35 mouse cellular contexts compared by ENCODE assay signal in the genomic region with DNA sequence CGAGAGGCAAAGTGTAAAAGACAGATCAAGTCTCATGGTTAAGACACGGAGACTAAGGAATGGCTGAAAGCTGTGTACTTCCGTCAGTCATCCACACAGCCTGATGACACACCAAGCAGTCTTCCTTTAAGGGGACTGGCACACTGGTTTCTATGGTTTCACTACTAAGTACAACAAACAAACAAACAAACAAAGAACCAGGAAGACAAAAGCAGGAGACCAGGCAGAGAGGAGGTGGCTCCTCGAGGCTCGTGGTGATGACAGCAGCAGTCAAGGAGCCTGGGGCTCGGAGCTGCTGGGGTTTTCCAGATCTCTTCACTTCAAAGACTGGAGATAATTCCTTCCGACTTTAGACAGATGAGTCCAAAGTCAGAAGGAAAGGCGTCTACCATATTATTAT. TPM values are rescaled to one million over a fixed set of nuclear protein-coding genes. Genes with fewer than 3 reads are reported as not detected.
"Had no signal": no experiment of that assay in that cellular context is flagged by ENCODE, and none has a peak within 500 bp of the region (broad histone marks: within the 10 kb centered on the region; RNA-seq: fewer than 3 reads in every experiment).

No protein-coding gene starts in this region.

- ATAC-seq: liver, embryonic 12.5 days; liver, postnatal 0 days; lung, postnatal 0 days; midbrain, embryonic 13.5 days; midbrain, embryonic 15.5 days; midbrain, embryonic 16.5 days had no signal

- H3K27ac ChIP-seq: limb, embryonic 10.5 days; limb, embryonic 12.5 days; limb, embryonic 13.5 days; limb, embryonic 15.5 days; liver, embryonic 12.5 days; liver, embryonic 13.5 days; liver, embryonic 14.5 days; liver, embryonic 15.5 days; lung, embryonic 15.5 days; macrophage; midbrain, embryonic 10.5 days; midbrain, embryonic 12.5 days; midbrain, embryonic 13.5 days; midbrain, embryonic 15.5 days; neural tube, embryonic 12.5 days had no signal

- H3K27me3 ChIP-seq: limb, embryonic 12.5 days; limb, embryonic 13.5 days; limb, embryonic 15.5 days; liver, embryonic 12.5 days; liver, embryonic 13.5 days; liver, embryonic 15.5 days; lung, embryonic 15.5 days; megakaryocyte, embryonic 14.5 days; midbrain, embryonic 12.5 days; midbrain, embryonic 13.5 days; midbrain, embryonic 15.5 days; neural tube, embryonic 12.5 days had no signal

- H3K4me2 ChIP-seq: limb, embryonic 12.5 days; limb, embryonic 13.5 days; limb, embryonic 15.5 days; liver, embryonic 11.5 days; liver, embryonic 12.5 days; liver, embryonic 13.5 days; liver, embryonic 15.5 days; lung, embryonic 14.5 days; lung, embryonic 15.5 days; midbrain, embryonic 11.5 days; midbrain, embryonic 12.5 days; midbrain, embryonic 13.5 days; midbrain, embryonic 15.5 days; neural tube, embryonic 12.5 days had no signal

- H3K9ac ChIP-seq: limb, embryonic 12.5 days; limb, embryonic 13.5 days; limb, embryonic 15.5 days; liver, embryonic 12.5 days; liver, embryonic 13.5 days; liver, embryonic 14.5 days; liver, embryonic 15.5 days; liver, postnatal 0 days; lung, embryonic 14.5 days; lung, embryonic 15.5 days; midbrain, embryonic 12.5 days; midbrain, embryonic 13.5 days; midbrain, embryonic 15.5 days; neural tube, embryonic 12.5 days had no signal

- DNase-seq: left cerebral cortex, postnatal 4 days; liver; liver, embryonic 13.5 days; liver, postnatal 0 days; lung, adult 18-20 months; lung, adult 2 months; lung, embryonic 14.5 days; lung, postnatal 10 days; lung, postnatal 14 days; lung, postnatal 36 days; lung, postnatal 4 days; midbrain, embryonic 14.5 days had no signal

- H3K9me3 ChIP-seq: limb, embryonic 10.5 days; limb, embryonic 12.5 days; limb, embryonic 13.5 days; limb, embryonic 15.5 days; liver, embryonic 12.5 days; liver, embryonic 13.5 days; liver, embryonic 15.5 days; lung, embryonic 15.5 days; megakaryocyte, embryonic 14.5 days; midbrain, embryonic 10.5 days; midbrain, embryonic 12.5 days; midbrain, embryonic 13.5 days; midbrain, embryonic 15.5 days; neural tube, embryonic 12.5 days had no signal

- H3K4me3 ChIP-seq: limb, embryonic 10.5 days; limb, embryonic 12.5 days; limb, embryonic 13.5 days; limb, embryonic 15.5 days; liver, embryonic 12.5 days; liver, embryonic 13.5 days; liver, embryonic 15.5 days; lung, embryonic 15.5 days; megakaryocyte, embryonic 14.5 days; midbrain, embryonic 10.5 days; midbrain, embryonic 12.5 days; midbrain, embryonic 13.5 days; midbrain, embryonic 15.5 days; myocyte; neural tube, embryonic 12.5 days had no signal

RNA-seq across cellular contexts. Expression of gene Slc44a5, which starts 33.2 kb away (rescaled TPM):
- total RNA-seq: liver, adult 2 months; megakaryocyte progenitor cell, adult 5-6 weeks; megakaryocyte, adult 5-6 weeks had no signal
- polyA plus RNA-seq: liver, adult 2 months; lung, adult 2 months; macrophage; myocyte had no signal

RNA-seq across cellular contexts. Expression of gene Msh4, which starts 34.1 kb away (rescaled TPM):
- polyA plus RNA-seq: liver, adult 2 months; liver, postnatal 0 days; macrophage; midbrain, embryonic 11.5 days had no signal
